In the genomic region with DNA sequence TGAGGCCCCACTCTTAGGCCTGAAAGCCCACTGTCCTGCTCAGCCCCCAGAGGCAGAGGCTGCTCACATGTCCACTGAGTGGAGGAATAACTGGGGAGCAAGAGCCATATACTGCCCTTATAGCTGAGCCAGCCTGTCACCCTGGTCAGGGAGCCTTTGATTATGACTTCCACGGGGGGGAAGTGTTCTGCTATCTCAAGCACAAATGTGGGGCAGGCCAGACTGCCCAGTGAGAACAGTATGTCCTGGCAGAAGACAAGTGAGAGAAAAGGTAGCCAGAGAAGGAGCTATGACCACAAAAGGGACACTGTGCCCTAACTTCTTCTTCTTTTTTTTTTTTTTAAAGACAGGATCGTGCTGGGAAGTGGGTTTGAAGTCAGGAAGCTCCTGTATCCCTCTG, we compare ENCODE assay signal across 12 mouse cellular contexts.
"Had no signal": no experiment of that assay in that cellular context is flagged by ENCODE, and none has a peak within 500 bp of the region (broad histone marks: within the 10 kb centered on the region; RNA-seq: fewer than 3 reads in every experiment).

No protein-coding gene starts in this region.

- H3K27ac ChIP-seq: limb, embryonic 12.5 days; liver, embryonic 14.5 days; midbrain, embryonic 13.5 days; neural tube, embryonic 15.5 days; stomach, embryonic 15.5 days had no signal

- H3K4me2 ChIP-seq: limb, embryonic 12.5 days; midbrain, embryonic 13.5 days; neural tube, embryonic 15.5 days; stomach, embryonic 15.5 days had no signal

- H3K27me3 ChIP-seq: limb, embryonic 12.5 days; midbrain, embryonic 13.5 days; neural tube, embryonic 15.5 days; stomach, embryonic 15.5 days had no signal

- ATAC-seq: midbrain, embryonic 13.5 days had no signal

- H3K4me3 ChIP-seq: limb, embryonic 12.5 days; midbrain, embryonic 13.5 days; myocyte; neural tube, embryonic 15.5 days; stomach, embryonic 15.5 days had no signal

- H3K9ac ChIP-seq: limb, embryonic 12.5 days; liver, embryonic 14.5 days; midbrain, embryonic 13.5 days; neural tube, embryonic 15.5 days; stomach, embryonic 15.5 days had no signal

- H3K9me3 ChIP-seq: limb, embryonic 12.5 days; midbrain, embryonic 13.5 days; neural tube, embryonic 15.5 days; stomach, embryonic 15.5 days had no signal

- DNase-seq: kidney, adult 8-10 months; kidney, postnatal 25 days; lung, adult 18-20 months; right cerebral cortex, adult 18-20 months; right cerebral cortex, postnatal 25 days; thymus, postnatal 4 days had no signal
